Mouse (Mus musculus) C2C12 (cell line): ENCODE data around the gene Tox4.

Experiments
- FOSL1 ChIP-seq: IDR thresholded peaks from one replicate; pipeline ENCODE4 v1.8.0; 2011; ENCODE audit warnings: mild to moderate bottlenecking, low read length; ENCODE audit not compliant: poor library complexity, insufficient read depth, severe bottlenecking
- USF1 ChIP-seq: IDR thresholded peaks from one replicate; pipeline ENCODE4 v1.6.1; 2011; ENCODE audit warnings: low read depth, mild to moderate bottlenecking, control low read depth, moderate library complexity

DNA sequence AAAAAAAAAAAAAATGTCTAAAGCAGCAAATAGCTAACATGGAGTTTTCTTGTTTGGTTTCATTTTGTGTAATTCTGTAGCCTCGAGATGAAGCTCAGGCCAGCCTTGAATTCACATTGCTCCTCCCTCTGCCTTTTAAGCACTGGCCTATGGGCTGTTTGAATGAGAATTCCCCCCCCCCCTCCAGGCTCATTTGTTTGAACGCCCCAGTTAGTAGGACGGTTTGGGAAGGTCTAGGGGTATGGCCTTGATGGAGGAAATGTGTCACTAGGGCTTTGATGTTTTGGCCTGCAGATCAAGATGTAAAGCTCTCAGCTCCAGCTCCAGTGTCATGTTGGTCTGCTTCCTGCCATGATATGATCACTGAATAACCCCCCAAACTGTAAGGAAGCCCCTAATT, 6.2 kb upstream of the Tox4 start:
- TF ChIP-seq USF1, result no peak
- no peak for TF ChIP-seq FOSL1
